Mouse (Mus musculus) small intestine, adult 2 months (tissue): ENCODE results near the gene Tbc1d25. TPM values are rescaled to one million over a fixed set of nuclear protein-coding genes. Genes with fewer than 3 reads are reported as not detected.

Experiments
- H3K27ac ChIP-seq: fragments of 200-500 bp; 2 replicates; pipeline ENCODE4 v1.5.1; 2012; ENCODE audit warnings: low read depth, low read length, control low read depth, inconsistent platforms; ENCODE audit not compliant: insufficient read depth
- H3K27me3 ChIP-seq: fragments of 200-500 bp; 2 replicates; pipeline ENCODE4 v1.6.1; 2012; ENCODE audit warnings: mild to moderate bottlenecking, moderate library complexity, low read length, inconsistent platforms; ENCODE audit not compliant: control insufficient read depth, insufficient read depth
- H3K36me3 ChIP-seq: fragments of 200-500 bp; 2 replicates; pipeline ENCODE4 v1.6.1; 2012; ENCODE audit warnings: mild to moderate bottlenecking, low read length, control low read depth, inconsistent platforms; ENCODE audit not compliant: control insufficient read depth, insufficient read depth
- H3K4me1 ChIP-seq: fragments of 200-500 bp; 2 replicates; pipeline ENCODE4 v1.6.1; 2012; ENCODE audit warnings: low read length, inconsistent platforms, mixed read lengths; ENCODE audit not compliant: control insufficient read depth, insufficient read depth, insufficient read length
- H3K4me3 ChIP-seq: fragments of 200-500 bp; 2 replicates; pipeline ENCODE4 v1.5.1; 2012; ENCODE audit warnings: low read depth, mild to moderate bottlenecking, control low read depth, inconsistent platforms, low read length, moderate library complexity
- CTCF ChIP-seq: fragments of 200-500 bp; IDR thresholded peaks from 2 replicates; pipeline ENCODE4 v1.5.1; 2012; ENCODE audit warnings: low read depth, mild to moderate bottlenecking, control low read depth, inconsistent platforms, low read length, moderate library complexity, mixed read lengths; ENCODE audit not compliant: insufficient replicate concordance, insufficient read length; ENCODE audit errors: extremely low read depth
- POLR2A ChIP-seq: fragments of 200-500 bp; IDR thresholded peaks from 2 replicates; pipeline ENCODE4 v1.6.1; 2012; ENCODE audit warnings: low read depth, mild to moderate bottlenecking, control low read depth, inconsistent platforms, low read length, moderate library complexity
- WGBS: fragments of 180-500 bp; shearing (Covaris S2); methylation state at CpG from one replicate; pipeline ENCODE4 v1.1.7; 2018; 5-methylcytosine and 5-hydroxymethylcytosine counted together
- polyA plus RNA-seq: library from polyadenylated mRNA; depleted of rRNA; stranded (reverse); fragments of >200 nt; gene quantifications from 2 replicates; pipeline ENCODE4 v1.2.3, GENCODE M21; 2012

Tbc1d25 gene
- polyA plus RNA-seq, 1 experiment = 7.6 TPM

GRCm38 (mm10) chrX:8204076-8204475 lies 28.1 kb upstream of the Tbc1d25 start:
- H3K27me3 ChIP-seq = no peaks in the 10 kb centered on the region
- no peak overlapping the region for H3K4me3 ChIP-seq
- TF ChIP-seq CTCF (no peak), POLR2A (no peak)
- 87% methylated on average over 10 of the region's 10 CpGs for WGBS
- no peaks in the 10 kb centered on the region for H3K36me3 ChIP-seq
- H3K27ac ChIP-seq = no peak overlapping the region
- no peaks in the 10 kb centered on the region; the same call in 1 of the 2 replicates for H3K4me1 ChIP-seq

GRCm38 (mm10) chrX:8203105-8203504 lies 27.1 kb upstream of the Tbc1d25 start:
- TF ChIP-seq POLR2A (no peak), CTCF (no peak)
- H3K36me3 ChIP-seq = no peaks in the 10 kb centered on the region
- H3K4me1 ChIP-seq = no peaks in the 10 kb centered on the region; the same call in 1 of the 2 replicates
- 88% methylated on average over 14 of the region's 14 CpGs for WGBS
- H3K27me3 ChIP-seq = no peaks in the 10 kb centered on the region
- no peak overlapping the region for H3K4me3 ChIP-seq
- no peak overlapping the region for H3K27ac ChIP-seq

- H3K4me1 ChIP-seq = no peaks in the 10 kb centered on the region; the same call in 1 of the 2 replicates
- TF ChIP-seq POLR2A (no peak), CTCF (no peak)
- H3K27me3 ChIP-seq = no peaks in the 10 kb centered on the region
- WGBS = 11% methylated on average over 10 of the region's 10 CpGs
- peak within 1 kb of the TSS; percentile 90 for H3K4me3 ChIP-seq
- H3K36me3 ChIP-seq = peaks cover 2% of the 10 kb centered on the region; the same call in 1 of the 2 replicates
- H3K27ac ChIP-seq = peak within 1 kb of the TSS; percentile 82
Observed at GRCm38 (mm10) chrX:8193419-8193723, 17.4 kb upstream of the Tbc1d25 start, which contains the start of gene Ebp. Ebp (minus strand) TSS chrX:8193512.

- WGBS = 9% methylated on average over 38 of the region's 38 CpGs
Observed at GRCm38 (mm10) chrX:8192640-8193418, 16.8 kb upstream of the Tbc1d25 start.

GRCm38 (mm10) chrX:8192126-8192639 lies 16.2 kb upstream of the Tbc1d25 start:
- H3K27ac ChIP-seq = no peak overlapping the region
- TF ChIP-seq CTCF (no peak), POLR2A (no peak)
- whole genome bisulfite sequencing = 5% methylated on average over 13 of the region's 13 CpGs
- peaks cover 4% of the 10 kb centered on the region; the same call in 1 of the 2 replicates for H3K36me3 ChIP-seq
- peak overlapping the region; percentile 90 for H3K4me3 ChIP-seq
- H3K4me1 ChIP-seq = no peaks in the 10 kb centered on the region; the same call in 1 of the 2 replicates
- H3K27me3 ChIP-seq = no peaks in the 10 kb centered on the region

More at GRCm38 (mm10) chrX:8192640-8193418, 16.8 kb upstream of the Tbc1d25 start:
- no peak for TF ChIP-seq CTCF
- peak; percentile 88 for TF ChIP-seq POLR2A
- peak overlapping the region; percentile 90 for H3K4me3 ChIP-seq
- H3K4me1 ChIP-seq = no peaks in the 10 kb centered on the region; the same call in 1 of the 2 replicates
- H3K27me3 ChIP-seq = no peaks in the 10 kb centered on the region
- H3K36me3 ChIP-seq = peaks cover 2% of the 10 kb centered on the region; the same call in 1 of the 2 replicates
- H3K27ac ChIP-seq = peak overlapping the region; percentile 82

GRCm38 (mm10) chrX:8182871-8183540 lies 7.0 kb upstream of the Tbc1d25 start:
- Histone ChIP-seq H3K27me3 (no peaks in the 10 kb centered on the region), H3K36me3 (peaks cover 14% of the 10 kb centered on the region), H3K4me1 (no peaks in the 10 kb centered on the region), H3K4me3 (no peak overlapping the region), H3K27ac (no peak overlapping the region)
- 20% methylated on average over 7 of the region's 7 CpGs for WGBS
- no peak for TF ChIP-seq CTCF
- TF ChIP-seq POLR2A = no peak

GRCm38 (mm10) chrX:8179646-8180045 lies 3.7 kb upstream of the Tbc1d25 start:
- Histone ChIP-seq H3K4me1 (no peaks in the 10 kb centered on the region), H3K27ac (no peak overlapping the region), H3K4me3 (no peak overlapping the region), H3K36me3 (no peaks in the 10 kb centered on the region), H3K27me3 (no peaks in the 10 kb centered on the region)
- whole genome bisulfite sequencing = 84% methylated on average over 5 of the region's 5 CpGs
- TF ChIP-seq CTCF (no peak), POLR2A (no peak)
